Mouse (Mus musculus) C2C12 (cell line): ENCODE results near the gene Dnah14. TPM values are rescaled to one million over a fixed set of nuclear protein-coding genes. Genes with fewer than 3 reads are reported as not detected.

Experiments used
- H3K27me3 ChIP-seq: one replicate; pipeline ENCODE4 v1.6.1; 2011; ENCODE audit not compliant: control insufficient read depth, insufficient read depth, insufficient read length
- H3K36me3 ChIP-seq: one replicate; pipeline ENCODE4 v1.6.1; 2011; ENCODE audit not compliant: control insufficient read depth, insufficient read depth
- H3K4me3 ChIP-seq: one replicate; pipeline ENCODE4 v1.5.1; 2011; ENCODE audit warnings: mild to moderate bottlenecking, control low read depth; ENCODE audit not compliant: poor library complexity, insufficient read depth, severe bottlenecking
- H3K79me2 ChIP-seq: one replicate; pipeline ENCODE4 v1.6.1; 2011; ENCODE audit not compliant: control insufficient read depth, insufficient read depth
- H3K79me3 ChIP-seq: one replicate; pipeline ENCODE4 v1.6.1; 2011; ENCODE audit warnings: low read depth, control low read depth
- H3ac ChIP-seq: one replicate; pipeline ENCODE3; 2011; ENCODE audit warnings: low read depth; ENCODE audit not compliant: control insufficient read depth, insufficient read length
- CEBPB ChIP-seq: IDR thresholded peaks from one replicate; pipeline ENCODE4 v1.6.1; 2011; ENCODE audit warnings: low read depth, mild to moderate bottlenecking, control low read depth, moderate library complexity
- CTCF ChIP-seq: IDR thresholded peaks from one replicate; pipeline ENCODE4 v1.5.1; 2011; ENCODE audit not compliant: control insufficient read depth, insufficient read depth, insufficient read length
- FOSL1 ChIP-seq: IDR thresholded peaks from one replicate; pipeline ENCODE4 v1.8.0; 2011; ENCODE audit warnings: mild to moderate bottlenecking, low read length; ENCODE audit not compliant: poor library complexity, insufficient read depth, severe bottlenecking
- MAX ChIP-seq: IDR thresholded peaks from one replicate; pipeline ENCODE4 v1.6.1; 2011; ENCODE audit warnings: mild to moderate bottlenecking, control low read depth
- MYOD1 ChIP-seq: IDR thresholded peaks from one replicate; pipeline ENCODE4 v1.6.1; 2011; ENCODE audit warnings: low read depth; ENCODE audit not compliant: control insufficient read depth, insufficient read length
- MYOG ChIP-seq: IDR thresholded peaks from one replicate; pipeline ENCODE4 v1.6.1; 2011; ENCODE audit not compliant: control insufficient read depth, insufficient read length; ENCODE audit errors: extremely low read depth
- USF1 ChIP-seq: IDR thresholded peaks from one replicate; pipeline ENCODE4 v1.6.1; 2011; ENCODE audit warnings: low read depth, mild to moderate bottlenecking, control low read depth, moderate library complexity
- polyA plus RNA-seq: library from polyadenylated mRNA; unstranded; fragments of >200 nt; fragmentation: generic; extraction: Trizol; gene quantifications from one replicate; pipeline ENCODE4 v1.2.1, GENCODE M21; 2012; ENCODE audit warnings: missing spikeins

Gene Dnah14
- polyA plus RNA-seq, 1 experiment, result 0.50 TPM

DNA sequence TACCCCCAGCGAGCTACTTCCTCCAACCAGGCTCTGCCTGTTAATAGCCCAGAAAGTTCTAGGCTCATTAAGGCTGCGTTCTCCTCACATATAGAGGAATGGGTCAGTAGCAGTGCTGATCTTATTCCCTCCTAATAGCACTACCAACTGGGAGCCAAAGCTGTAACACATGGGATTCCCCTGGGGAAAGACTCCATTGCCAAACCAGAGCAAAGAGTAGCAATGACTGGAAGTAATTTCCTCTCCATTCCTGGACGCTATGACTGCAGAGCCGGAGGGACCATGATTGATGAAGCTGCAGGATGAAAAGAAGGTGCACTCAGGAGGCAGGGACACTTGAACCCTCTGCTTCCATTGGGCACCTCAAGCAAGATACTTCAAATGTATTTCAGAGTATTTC, 274.1 kb downstream of the Dnah14 start:
- no peaks in the 10 kb centered on the region for H3K79me2 ChIP-seq
- H3K36me3 ChIP-seq, result no peaks in the 10 kb centered on the region
- no peaks in the 10 kb centered on the region for H3K27me3 ChIP-seq
- no peak overlapping the region for H3K4me3 ChIP-seq
- H3ac ChIP-seq, result no peak overlapping the region
- TF ChIP-seq FOSL1 (no peak), CEBPB (no peak), MYOD1 (no peak), MYOG (no peak), MAX (no peak), CTCF (no peak), USF1 (no peak)
- no peaks in the 10 kb centered on the region for H3K79me3 ChIP-seq

DNA sequence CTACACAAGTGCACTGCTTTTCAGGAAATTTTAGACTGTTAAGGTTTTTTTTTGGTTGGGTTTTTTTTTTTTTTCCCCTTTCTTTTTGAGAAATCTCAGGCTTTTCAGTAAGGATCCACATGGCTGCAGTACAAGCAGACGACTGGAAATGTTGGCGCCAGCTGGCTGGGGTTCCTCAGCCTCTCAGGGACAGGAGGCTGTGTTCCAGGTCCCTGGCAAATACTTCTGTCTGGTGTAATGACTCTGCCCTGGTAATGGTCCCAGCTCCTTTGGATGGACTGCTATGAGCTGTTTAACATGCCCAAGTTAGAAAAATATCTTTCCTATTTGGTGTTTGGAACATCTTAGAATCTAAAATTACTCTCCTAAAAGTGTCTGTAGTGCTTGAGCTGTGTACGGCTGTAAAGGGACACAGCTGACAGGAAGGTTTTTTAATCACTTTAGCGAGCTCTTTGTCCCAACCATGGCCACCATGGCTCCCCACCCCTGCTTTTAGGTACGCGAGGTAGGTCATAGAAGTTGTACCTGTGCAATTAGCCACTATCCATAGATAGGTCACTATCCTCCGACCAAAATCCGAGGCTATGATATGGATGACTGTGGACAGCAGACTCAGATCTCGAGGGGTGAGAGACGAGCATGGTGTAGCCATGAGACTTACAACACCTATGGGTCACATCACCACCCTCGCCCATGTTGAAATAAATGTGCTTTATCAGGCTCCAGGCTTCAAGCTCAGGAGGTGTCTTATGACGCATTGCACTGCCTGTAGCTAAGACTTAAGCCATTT, 275.4 kb downstream of the Dnah14 start:
- no peak for TF ChIP-seq USF1
- TF ChIP-seq MYOG, result no peak
- TF ChIP-seq MYOD1, result no peak
- TF ChIP-seq CEBPB, result no peak
- no peak for TF ChIP-seq CTCF
- no peak for TF ChIP-seq MAX
- no peak for TF ChIP-seq FOSL1
- Histone ChIP-seq H3K79me3 (no peaks in the 10 kb centered on the region), H3K27me3 (no peaks in the 10 kb centered on the region), H3K36me3 (no peaks in the 10 kb centered on the region), H3K4me3 (no peak overlapping the region), H3K79me2 (no peaks in the 10 kb centered on the region), H3ac (no peak overlapping the region)

DNA sequence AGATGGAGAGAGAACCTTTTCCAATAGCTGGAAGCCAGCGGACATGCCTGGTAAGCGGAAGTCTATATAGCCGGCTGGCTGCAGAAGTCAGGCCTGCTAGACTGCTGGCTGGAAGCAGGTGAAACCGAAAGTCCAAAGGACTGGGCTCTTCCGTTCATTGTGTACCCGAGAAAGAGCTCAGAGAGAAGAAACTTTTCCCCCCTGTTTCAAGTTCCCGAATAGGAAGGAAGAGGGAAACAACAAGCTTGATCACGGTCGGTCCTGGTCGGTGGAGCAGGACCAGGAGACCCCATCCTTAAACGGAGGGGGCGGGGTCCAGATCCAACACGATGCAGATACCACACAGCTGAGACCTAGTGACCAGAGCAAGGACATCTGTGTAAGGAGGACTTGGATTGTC, 276.1 kb downstream of the Dnah14 start:
- Histone ChIP-seq H3K79me2 (no peaks in the 10 kb centered on the region), H3K79me3 (no peaks in the 10 kb centered on the region), H3K4me3 (no peak overlapping the region), H3K36me3 (no peaks in the 10 kb centered on the region), H3ac (no peak overlapping the region), H3K27me3 (no peaks in the 10 kb centered on the region)
- TF ChIP-seq CEBPB (no peak), MYOD1 (no peak), MAX (no peak), MYOG (no peak), CTCF (no peak), USF1 (no peak), FOSL1 (no peak)

DNA sequence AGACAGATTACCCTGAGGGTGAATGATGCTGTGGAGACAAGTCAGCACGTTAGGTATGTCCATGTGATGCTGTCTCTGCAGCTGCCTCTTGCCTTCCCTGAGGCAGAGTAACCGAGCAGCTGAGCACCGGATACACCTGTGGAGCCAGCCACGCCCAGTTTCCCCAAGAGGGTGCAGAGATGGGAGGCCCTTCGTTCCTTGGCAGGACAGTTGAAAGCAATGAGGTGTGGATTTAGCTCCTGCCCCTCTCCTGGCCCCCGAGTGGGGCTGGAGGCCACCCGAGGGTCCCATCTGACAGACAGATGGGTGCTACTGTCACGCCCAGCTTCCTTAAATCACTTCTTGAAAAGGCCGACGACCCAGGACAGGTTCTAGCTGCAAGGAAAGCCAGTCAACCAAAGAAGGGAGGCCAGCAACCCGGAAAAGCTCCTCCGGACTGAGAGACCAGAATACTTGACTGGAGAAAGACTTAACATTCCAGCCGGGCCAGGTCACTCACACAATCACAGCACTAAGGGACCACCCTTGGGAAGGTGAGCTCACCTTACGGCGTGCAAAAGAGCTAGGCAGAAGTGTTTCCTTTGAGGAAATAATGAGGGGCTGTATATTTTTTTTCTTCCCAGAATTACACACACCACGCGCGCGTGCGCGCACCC, 276.9 kb downstream of the Dnah14 start:
- Histone ChIP-seq H3K79me3 (no peaks in the 10 kb centered on the region), H3K79me2 (no peaks in the 10 kb centered on the region), H3K4me3 (no peak overlapping the region), H3K27me3 (no peaks in the 10 kb centered on the region), H3ac (no peak overlapping the region), H3K36me3 (no peaks in the 10 kb centered on the region)
- TF ChIP-seq USF1 (no peak), CTCF (no peak)

DNA sequence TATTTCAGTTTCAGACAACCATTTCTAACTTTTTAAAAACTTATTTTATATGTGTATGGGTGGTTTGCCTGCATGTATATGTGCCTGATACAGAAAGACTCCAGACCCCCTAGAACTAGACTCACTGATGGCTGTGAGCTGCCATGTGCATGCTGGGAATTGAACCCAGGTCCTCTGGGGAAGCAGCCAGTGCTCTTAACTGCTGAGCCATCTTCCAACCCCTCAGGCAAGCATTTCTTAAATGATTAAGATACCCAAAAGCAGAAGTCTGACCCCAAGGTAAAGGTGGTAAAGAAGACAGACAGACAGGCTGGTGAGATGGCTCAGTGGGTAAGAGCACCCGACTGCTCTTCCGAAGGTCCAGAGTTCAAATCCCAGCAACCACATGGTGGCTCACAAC, 278.5 kb downstream of the Dnah14 start:
- no peaks in the 10 kb centered on the region for H3K27me3 ChIP-seq
- no peak overlapping the region for H3K4me3 ChIP-seq
- H3ac ChIP-seq, result no peak overlapping the region
- no peaks in the 10 kb centered on the region for H3K79me3 ChIP-seq
- H3K79me2 ChIP-seq, result no peaks in the 10 kb centered on the region
- TF ChIP-seq MYOG, result no peak
- TF ChIP-seq USF1, result no peak
- no peak for TF ChIP-seq CTCF
- H3K36me3 ChIP-seq, result no peaks in the 10 kb centered on the region

DNA sequence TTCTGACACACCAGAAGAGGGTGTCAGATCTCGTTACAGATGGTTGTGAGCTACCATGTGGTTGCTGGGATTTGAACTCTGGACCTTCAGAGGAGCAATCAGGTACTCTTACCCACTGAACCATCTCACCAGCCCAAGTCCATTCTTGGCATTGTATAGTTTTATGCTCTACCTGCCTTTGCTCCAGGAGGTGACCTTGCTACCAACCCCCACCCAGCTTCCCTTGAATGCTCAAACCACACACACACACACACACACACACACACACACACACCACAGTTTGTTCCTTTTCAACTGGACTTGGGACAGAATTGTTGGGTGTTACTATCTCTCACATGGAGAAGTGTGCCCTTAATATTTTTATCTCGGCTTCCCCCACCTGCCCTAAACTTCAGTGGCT, 280.0 kb downstream of the Dnah14 start:
- TF ChIP-seq MAX (no peak), MYOG (no peak), FOSL1 (no peak), USF1 (no peak), MYOD1 (no peak), CEBPB (no peak), CTCF (no peak)
- H3K27me3 ChIP-seq, result no peaks in the 10 kb centered on the region
- no peaks in the 10 kb centered on the region for H3K79me2 ChIP-seq

More for the DNA sequence above, 280.0 kb downstream of the Dnah14 start:
- Histone ChIP-seq H3K79me3 (no peaks in the 10 kb centered on the region), H3K36me3 (no peaks in the 10 kb centered on the region), H3K4me3 (no peak overlapping the region), H3ac (no peak overlapping the region)
